Mouse (Mus musculus): ENCODE data around the gene Slc25a12. TPM values are rescaled to one million over a fixed set of nuclear protein-coding genes. Genes with fewer than 3 reads are reported as not detected.

Slc25a12 gene
- total RNA-seq, 4 experiments from 2014 or later: 155 to 175 (median 167) TPM

DNA sequence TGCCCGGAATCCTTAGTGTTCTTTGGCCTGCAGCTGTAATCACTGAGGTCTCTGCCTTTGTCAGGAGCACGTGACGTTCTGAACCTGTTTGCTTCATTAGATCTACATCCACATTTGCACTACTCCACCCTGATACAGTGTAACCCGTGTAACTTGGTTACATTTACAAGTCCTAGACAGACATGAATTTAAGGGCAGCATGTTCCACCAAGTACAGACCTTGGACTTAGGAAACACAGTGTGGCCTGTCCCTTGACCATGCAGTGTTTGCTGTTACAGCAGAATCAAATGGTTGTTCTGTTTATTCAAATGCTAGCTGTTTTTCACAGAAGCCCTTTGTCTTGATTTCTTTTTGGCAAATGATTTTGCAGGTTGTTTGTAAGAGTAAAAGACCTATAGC lies 112.7 kb downstream of the Slc25a12 start:
- DNase-seq (ENCODE audit: low spot score in 2 of 2): no peak

DNA sequence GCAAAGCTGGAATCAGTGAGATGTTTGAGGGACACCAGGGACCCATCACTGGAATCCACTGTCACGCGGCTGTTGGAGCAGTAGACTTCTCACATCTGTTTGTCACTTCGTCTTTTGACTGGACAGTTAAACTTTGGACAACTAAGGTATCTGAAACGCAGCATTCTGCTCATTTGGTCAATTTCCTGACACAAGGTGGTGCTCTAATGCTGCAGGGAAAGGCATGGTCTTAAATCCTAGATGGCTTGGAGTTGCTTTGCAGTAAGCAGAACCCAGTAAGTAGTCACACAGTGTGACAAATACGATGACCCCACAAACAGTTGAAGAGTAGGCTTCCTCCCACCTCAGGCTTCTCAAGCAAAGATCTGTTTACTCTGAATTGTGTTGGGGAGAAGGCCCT lies 116.7 kb downstream of the Slc25a12 start:
- no peak for DNase-seq (ENCODE audit: low spot score in 2 of 2)

DNA sequence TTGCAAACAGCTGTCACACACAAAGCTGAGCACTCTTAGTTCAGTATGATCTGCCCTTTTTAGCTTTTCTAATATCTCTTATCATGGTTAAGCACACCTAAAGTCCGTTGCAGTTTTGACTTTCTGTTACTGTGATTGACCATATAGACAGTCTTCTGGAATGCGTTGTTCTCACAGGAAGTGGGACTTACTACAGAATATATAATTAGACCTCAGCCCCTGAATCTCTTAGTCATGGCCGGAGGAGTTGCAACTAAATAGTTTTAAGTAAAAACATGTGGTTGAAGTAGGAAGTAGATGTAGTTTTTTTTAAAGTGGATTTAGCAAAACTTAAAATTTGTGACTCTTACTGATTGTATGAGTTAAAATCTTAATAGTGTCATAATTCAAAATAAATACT lies 119.5 kb downstream of the Slc25a12 start:
- no peak for DNase-seq (ENCODE audit: low spot score in 2 of 2)

DNA sequence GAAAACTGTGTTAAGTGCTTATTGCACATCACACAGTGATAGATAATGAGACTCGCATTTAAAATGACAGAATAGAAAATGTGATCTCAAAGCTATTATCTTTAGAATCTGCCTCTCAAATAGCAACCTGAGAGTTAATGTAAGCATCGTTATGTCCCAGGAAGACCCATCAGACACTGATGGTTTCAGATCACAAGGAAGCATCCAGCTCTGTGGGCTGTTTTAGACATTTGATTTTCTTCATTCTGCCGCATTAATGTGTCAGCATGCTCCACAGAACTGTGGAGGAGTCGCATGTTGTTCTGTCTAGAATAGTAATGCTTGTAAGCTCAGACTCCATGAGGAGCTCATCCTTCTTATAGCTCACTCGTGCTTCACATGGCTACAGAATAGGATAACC lies 121.5 kb downstream of the Slc25a12 start:
- no peak for DNase-seq (ENCODE audit: low spot score in 2 of 2)

DNA sequence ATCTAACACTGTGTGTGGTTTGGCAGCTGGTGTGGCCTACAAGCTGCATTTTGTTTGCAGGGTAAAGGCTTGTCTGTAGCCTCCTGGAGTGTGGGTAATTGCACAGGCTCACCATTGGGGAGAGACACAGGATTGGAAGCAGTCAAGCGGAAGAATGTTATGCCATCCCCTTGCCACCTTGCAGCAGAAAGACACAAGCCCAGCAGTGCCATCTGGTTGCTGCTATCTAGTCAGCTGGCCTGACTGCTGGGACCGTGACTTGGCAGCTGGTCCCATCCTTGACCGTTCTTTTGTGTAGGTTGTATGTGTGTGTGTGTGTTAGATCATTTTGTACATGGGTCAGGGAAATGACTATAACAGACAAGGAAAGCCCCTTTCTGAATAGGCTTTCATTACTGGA lies 122.1 kb downstream of the Slc25a12 start:
- DNase-seq (ENCODE audit: low spot score in 2 of 2): peak in 1 of 2 experiments; percentile 60

DNA sequence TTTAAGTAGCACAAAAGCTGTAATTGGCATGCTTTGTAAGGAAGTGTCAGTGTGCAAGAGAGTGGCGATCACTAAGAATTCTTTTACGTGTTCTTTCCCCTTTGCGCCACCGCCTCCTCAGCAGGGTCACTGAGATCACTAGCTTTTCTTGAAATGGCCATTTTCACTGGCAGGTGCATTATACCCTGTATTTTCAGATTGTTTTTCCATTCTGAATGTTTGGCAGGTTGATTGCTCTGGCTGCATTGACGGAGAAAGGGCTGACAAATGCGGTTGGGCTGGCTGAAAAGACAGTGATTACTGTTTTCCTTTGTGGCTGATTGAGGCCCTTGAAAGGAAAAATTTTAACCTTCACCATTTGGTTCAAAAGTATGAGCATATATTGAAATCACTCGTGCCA lies 122.7 kb downstream of the Slc25a12 start:
- no peak for DNase-seq (ENCODE audit: low spot score in 2 of 2)

DNA sequence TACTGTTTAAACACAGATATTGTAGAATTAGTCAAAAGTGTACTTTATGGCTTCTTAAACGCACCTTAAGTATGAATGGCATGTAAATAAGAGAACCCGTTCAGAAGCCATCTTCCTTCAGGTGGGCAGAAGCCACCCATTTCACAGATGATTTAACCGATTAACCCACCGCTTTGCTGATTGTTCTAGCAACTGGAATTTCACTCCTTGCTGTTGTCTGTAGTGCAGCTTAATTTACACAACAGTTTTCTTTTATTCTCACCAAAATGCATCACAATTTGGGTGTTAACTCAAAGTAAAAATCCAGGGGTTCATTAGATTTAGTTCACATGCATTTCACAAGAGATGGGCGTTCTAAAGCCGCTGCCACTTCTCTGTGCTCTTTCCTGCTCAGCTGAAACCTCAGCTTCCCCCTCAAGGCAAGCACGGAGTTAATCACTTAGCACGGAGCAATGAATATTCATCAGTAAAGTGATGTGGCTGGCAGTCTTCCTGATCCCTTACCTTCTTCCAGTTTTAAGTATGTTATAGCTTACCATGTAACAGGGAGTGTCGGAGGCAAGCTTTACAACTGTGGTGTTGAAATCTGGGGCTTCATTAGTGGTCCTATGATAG lies 124.4 kb downstream of the Slc25a12 start:
- DNase-seq (ENCODE audit: low spot score in 2 of 2): no peak

DNA sequence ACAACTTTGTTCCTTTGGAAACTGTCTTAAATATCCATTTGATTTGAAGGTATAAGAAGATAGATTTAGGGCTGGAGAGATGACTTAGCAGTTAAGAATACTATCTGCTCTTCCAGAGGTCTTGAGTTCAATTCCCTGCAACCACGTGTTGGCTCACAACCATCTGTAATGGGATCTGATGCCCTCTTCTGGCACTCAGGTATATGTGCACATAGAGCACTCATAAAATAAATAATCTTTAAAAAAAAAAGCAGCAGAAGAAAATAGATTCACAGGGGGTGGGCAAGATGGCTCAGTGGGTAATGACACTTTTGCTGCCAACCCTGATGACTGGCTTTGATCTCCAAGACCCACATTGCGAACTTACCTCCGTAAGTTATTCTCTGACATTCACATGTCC lies 125.4 kb downstream of the Slc25a12 start:
- no peak for DNase-seq (ENCODE audit: low spot score in 2 of 2)

DNA sequence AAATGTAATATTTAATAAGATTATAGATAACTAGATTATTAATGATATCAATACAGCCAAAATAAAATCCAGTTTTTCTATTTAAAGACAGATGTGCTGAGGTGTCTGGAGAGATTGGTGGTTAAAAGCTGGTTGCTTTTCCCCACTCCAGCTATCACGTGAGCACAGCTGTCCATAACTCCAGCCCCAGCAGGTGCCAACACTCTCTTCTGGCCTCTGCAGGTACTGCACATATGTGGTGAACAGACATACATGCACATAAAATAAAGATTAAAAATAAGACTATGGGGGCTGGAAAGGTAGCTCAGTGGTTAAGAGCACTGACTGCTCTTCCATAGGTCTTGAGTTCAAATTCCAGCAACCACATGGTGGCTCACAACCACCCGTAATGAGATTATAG lies 126.0 kb downstream of the Slc25a12 start:
- no peak for DNase-seq (ENCODE audit: low spot score in 2 of 2)

DNA sequence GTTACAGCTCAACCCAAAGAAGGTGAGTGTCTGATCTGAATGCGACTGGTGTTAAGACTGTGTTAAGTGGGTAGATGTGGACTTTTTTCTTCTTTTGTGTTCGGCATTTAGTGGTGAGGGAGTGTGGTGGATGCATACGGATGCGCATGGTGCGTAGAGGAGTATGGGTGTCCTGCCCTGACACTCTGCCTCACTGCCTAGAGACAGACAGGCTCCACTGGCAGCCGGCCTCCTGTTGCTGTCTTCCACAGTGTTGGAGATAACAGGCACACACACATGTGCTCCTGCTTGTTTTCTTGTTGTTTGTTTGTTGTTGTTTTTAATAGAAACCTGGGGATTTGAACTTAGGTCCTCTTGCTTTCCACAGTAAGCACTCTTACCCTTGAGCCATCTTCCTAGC lies 131.5 kb downstream of the Slc25a12 start:
- no peak for DNase-seq (ENCODE audit: low spot score in 2 of 2)

DNA sequence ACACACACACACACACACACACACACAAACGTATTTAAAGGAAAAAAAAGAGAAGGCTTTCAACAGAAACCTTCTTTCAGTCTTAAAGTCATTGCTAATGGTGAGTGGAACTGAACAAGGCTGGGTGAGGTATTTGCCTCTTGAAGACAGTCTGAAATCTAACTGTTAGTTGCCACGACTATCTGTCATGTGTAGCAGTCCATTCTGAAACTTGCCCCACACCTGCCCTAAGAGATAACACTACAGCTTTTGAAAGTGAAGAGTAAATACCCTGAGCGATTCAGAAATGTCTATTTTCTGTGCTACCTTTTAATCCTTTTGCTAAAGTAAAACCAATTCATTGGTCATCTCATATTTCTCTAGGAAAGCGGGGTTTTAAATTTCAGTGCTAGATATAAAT lies 132.1 kb downstream of the Slc25a12 start:
- DNase-seq (ENCODE audit: low spot score in 2 of 2): no peak

DNA sequence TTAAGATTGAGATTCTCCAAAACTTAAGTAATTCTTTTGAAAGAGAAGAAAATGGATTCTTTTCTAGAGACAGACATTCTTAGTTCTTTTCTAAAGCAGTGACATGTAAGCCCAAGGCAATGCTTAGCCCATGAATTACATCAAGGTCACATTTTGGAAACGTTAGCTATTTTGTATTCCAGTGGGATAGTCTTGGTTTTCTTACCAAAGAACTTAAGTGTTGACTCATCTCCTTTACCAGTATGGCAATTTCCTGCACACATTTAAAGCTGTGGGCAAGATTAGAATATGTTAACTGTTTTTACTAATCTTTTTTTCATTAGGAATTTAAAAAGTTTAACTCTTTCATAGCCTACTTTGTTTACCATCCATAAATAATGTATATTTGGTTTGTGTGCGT lies 134.6 kb downstream of the Slc25a12 start:
- DNase-seq (ENCODE audit: low spot score in 2 of 2): no peak

DNA sequence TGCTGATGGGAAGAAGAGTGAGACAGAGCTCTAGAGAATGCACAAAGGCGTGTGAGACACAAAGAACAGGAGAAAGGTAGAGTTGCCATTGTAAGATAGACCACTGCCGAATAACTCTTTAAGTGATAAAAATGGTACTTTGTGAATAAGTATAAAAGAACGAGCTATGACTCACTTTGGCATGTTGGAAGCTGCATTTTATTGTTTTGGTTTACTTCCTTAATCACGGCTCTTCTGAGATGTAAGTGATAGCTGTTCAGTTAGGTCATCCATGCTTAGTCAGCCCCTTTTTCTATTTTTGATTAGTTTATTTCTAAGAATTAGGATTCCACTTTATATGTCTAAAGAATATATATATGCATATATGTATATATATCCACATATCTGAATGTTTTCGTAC lies 135.6 kb downstream of the Slc25a12 start:
- no peak for DNase-seq (ENCODE audit: low spot score in 2 of 2)

DNA sequence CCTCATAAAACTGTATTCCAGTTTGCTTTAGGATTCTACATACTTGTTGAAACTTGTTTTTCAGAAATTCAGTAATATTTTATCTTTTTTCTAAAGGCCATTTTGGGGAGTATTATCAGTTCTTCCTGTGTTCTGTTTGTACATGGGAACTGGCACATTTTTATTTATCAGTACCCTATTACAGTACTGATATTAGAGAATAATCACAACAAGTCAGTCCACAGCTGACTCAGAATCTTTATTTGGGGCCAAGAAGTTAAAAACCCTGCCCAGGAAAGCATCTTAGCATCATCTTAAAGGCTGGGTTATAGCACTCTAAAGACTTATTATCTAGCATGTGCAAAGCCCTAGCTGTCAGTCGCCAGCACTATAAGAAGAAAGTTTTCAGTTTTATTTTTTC lies 137.9 kb downstream of the Slc25a12 start:
- DNase-seq (ENCODE audit: low spot score in 2 of 2): no peak

DNA sequence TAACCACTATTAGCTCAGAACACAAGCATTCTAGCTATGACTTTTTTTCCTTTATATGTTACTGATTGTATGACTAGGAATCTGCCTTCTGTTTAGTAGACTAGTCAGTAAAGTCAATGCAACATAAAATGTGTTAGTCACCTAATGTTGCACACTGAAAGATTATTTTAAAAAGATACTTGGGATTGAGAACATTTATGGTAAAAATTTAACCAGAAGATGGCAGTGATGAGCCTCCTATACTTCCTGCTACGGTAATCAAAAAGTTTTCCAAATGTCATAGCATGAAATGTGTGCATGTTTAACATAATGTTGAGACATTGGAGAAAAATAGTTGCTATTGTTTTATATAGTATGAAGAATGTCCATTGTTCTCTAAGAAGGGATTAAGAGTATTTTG lies 140.2 kb downstream of the Slc25a12 start:
- no peak for DNase-seq (ENCODE audit: low spot score in 2 of 2)

Other genes with a start within 250 kb of the Slc25a12 start
- gene Cybrd1, start 249.8 kb downstream of the Slc25a12 start, total RNA-seq (2022): 1 to 10 TPM in 3 of 4 experiments, under 1 TPM in 1; 0.93 to 2.9 (median 1.5) TPM
- gene Dync1i2, start 156.0 kb downstream of the Slc25a12 start, total RNA-seq (2022): 100 to 1,000 TPM; 119 to 130 (median 126) TPM
- 10 to 100 TPM; 20.0 to 20.8 (median 20.6) TPM for gene Hat1, start 21.2 kb upstream of the Slc25a12 start, total RNA-seq (2022)
- 10 to 100 TPM; 15.4 to 20.3 (median 19.7) TPM for gene Metap1d, start 85.5 kb upstream of the Slc25a12 start, total RNA-seq (2022)
- 10 to 100 TPM; 17.8 to 23.6 (median 19.4) TPM for gene Dlx1, start 160.4 kb upstream of the Slc25a12 start, total RNA-seq (2022)
- gene Dlx2, start 179.0 kb upstream of the Slc25a12 start, total RNA-seq (2022): 1 to 10 TPM; 4.8 to 8.6 (median 6.8) TPM

All from left cerebral cortex, adult 8-10 months (tissue).